Mouse (Mus musculus) bone marrow, adult 2 months (tissue): ENCODE data around the gene Amz1.

Experiments used
- CTCF ChIP-seq: fragments of 200-500 bp; IDR thresholded peaks from 2 replicates; pipeline ENCODE4 v1.5.1; 2011; ENCODE audit warnings: low read length, control low read depth; ENCODE audit not compliant: control insufficient read depth, insufficient read depth
- POLR2A ChIP-seq: fragments of 200-500 bp; IDR thresholded peaks from 2 replicates; pipeline ENCODE4 v1.6.1; 2011; ENCODE audit warnings: low read depth, mild to moderate bottlenecking, control low read depth, low read length, borderline replicate concordance; ENCODE audit not compliant: control insufficient read depth

GRCm38 (mm10) chr5:140772158-140772557, 48.2 kb downstream of the Amz1 start:
- TF ChIP-seq CTCF: no peak
- TF ChIP-seq POLR2A: no peak
